Mouse (Mus musculus): Measurements from ENCODE around the gene Wnt4.

Gene Wnt4

GRCm38 (mm10) chr4:137277166-137277513, at the start of gene Wnt4:
Wnt4 (plus strand) TSS chr4:137277489.
- DNase-seq: peak; percentile 95

DNA sequence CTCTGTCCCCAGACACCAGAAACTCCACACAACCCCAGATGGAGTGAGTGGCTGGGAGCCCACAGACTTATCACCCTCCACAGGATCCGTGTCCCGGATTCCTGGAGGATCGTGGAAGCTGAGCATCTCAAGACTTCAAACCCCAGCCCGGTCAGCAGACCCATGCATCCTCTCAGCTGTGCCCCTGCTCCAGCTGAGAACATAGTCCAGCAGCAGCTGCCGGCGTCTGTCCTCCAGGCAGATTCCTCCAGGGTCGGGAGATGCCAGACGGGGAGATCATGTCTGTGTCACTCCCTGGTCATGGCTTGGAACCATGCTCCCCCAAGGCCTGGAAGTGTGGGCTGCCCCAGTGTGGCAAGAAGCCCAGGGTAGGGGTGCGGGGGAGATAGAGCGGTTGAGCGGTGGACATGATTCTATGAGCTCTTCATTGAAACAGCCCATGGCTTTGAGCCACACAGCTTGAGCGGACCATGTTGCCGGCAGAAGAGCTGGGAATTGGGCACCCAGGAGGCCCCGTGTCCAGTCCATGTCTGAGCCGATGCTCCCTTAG, 48.6 kb upstream of the Wnt4 start:
- no peak for DNase-seq

DNA sequence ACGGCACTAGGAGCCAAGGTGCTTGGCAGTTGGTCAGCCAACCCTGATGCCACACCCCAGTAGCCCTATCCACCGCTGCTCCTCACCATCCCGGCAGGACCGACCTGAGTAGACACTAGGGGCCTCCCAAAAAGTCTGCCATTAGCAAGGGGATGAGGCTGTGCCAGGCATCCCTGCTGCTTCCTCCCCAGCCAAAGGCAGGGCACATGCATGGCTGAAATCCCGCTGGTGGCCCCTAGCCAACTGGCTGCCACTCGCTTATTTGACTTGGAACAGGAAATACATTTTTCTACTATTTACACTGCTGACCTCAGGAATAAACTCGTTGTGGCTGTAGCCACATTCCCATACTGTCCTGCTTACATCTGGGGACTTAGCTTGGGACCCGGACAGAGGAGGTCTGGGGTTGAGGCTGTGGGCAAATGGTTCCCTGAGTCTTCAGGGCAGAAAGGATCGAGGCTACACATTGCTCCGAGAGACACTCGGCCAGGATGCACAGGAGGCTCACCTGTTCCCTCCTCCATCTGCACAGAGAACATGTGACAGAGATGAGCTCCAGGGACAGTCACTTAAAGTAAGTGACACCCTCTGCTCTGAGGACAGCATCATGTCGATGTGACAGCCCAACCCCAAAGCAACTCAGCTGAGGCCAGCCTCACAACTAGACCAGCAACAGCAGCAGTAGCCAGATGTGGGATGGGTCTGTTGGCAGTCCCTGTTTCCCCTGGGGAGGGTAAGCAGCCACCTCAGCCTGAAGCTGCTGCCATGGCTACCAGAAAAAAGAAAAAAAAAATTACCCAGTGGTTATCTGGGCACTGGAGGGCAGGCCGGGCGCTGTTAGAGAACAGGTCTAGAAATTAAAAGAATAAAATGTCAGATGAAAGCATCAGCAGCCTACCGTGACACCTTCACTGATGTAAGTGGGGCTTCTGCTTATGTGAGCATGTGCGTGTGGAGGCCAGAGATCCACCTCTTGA, 45.5 kb upstream of the Wnt4 start:
- DNase-seq: peak; percentile 95

DNA sequence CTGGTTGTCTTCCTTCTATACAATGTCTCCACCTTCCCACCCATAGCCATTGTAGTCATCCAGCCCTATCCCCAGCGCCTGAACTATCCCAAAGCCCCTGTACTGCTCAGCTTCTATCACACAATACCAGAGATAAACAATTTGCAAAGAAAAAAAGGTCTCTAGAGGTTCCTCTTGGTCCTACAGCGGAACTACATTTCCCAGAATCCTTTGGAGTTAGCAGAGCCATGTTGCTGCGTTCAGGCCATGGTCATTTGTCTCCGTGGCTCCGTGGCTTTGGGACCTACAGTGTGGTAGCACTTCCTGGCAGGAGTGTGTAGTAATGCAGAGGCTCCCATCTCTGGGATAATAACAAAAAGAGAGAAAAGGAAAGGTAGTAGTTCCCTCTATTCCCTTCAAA, 43.7 kb upstream of the Wnt4 start:
- DNase-seq: no peak

DNA sequence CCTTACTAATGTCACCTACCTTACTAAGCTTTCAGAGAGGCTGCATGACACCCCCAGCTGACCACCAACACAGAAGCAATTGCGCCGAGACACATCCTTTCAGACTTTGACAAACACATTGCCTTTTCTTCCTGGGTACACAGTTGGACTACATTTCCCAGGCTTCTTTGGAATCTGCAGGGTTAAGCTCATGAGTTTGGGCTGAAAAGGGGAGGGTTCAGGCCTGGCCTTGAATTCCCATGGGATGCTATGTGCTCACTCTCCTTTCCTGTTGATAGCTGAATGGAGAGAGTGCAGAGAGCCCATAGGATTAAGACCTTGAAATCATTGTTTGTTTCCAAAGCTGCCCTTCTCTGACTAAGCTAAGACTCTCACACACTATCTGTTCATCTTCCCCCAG, 42.8 kb upstream of the Wnt4 start:
- peak; percentile 93 for DNase-seq

- DNase-seq: peak; percentile 70
Observed at GRCm38 (mm10) chr4:137235368-137235767, 41.9 kb upstream of the Wnt4 start.

GRCm38 (mm10) chr4:137244883-137245282, 32.4 kb upstream of the Wnt4 start:
- DNase-seq: no peak

DNA sequence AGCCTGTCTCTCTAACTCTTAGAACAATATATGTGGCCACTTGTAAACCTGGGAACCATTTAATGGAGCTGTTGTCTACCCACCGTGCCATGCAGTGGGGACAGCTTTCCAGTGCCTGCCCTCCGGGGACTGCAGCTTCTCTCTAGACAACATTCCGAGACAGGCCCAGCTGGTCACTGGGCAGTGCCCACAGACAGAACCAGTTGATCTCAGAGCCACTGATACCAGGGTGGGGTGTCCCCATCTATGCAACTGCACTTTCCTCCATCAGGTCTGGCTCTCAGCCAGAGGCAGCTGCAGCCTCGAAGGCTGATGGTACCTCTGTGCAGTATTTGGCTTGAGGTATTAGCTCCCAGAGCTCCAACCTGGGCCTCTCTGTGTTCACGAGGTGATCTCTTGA, 27.0 kb upstream of the Wnt4 start:
- DNase-seq: no peak

DNA sequence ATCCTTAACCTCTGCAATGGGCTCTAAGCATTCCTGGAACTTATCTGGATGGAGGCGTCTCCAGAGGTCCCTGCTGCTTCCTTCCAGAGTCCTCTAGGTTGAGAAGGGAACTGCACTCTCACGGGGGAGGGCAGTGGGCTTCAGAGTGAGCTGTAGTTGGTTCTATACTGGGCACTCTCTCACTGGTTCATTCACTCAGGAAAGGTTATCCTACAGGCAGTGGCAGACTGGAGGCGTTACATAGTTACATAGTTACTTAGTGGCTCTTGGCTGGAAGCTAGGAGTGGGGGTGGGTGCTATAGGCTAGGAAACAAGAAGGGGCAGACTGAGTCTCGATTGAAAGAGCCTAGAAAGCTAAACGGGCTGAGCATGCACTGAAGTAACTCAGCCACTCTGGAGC, 26.4 kb upstream of the Wnt4 start:
- no peak for DNase-seq

- DNase-seq: no peak
Observed at GRCm38 (mm10) chr4:137253601-137254000, 23.7 kb upstream of the Wnt4 start.

DNA sequence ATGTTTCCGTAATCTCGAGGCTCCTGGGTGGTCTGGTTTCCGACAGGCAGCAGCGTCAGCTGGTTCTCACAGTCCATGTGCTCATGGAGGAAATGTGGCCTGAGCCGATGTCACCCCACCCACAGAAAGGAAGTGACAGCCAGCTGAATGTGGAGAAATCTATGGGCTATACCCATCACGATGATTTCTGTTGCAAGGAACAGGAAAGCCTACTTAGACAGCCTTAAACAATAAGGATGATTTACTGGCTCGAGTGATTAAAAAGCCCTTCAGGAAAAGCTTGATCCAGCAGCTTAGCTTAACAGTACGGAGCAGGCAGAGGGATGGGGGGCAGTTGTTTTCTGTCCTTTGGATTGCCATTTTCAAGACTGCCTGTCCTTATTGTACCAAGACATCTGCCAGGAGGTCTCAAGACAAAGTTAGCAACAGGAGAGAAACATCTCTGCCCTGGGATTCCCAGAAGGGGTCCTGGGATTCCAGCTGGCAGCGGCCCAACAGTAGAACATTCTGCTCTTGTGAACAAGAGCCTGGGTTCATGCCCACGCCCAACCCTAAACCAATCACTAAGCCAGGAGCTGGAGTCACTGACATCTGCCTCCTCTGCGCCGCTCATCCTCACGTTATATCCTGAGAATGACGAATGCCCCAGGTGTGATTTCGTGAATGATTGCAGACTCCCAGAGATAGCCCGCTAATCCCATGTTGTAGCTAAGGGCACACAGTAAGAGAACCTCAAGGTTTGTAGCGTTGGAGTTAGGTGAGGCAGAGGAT, 22.9 kb upstream of the Wnt4 start:
- no peak for DNase-seq

- DNase-seq: no peak
Observed at GRCm38 (mm10) chr4:137255568-137255967, 21.7 kb upstream of the Wnt4 start.

DNA sequence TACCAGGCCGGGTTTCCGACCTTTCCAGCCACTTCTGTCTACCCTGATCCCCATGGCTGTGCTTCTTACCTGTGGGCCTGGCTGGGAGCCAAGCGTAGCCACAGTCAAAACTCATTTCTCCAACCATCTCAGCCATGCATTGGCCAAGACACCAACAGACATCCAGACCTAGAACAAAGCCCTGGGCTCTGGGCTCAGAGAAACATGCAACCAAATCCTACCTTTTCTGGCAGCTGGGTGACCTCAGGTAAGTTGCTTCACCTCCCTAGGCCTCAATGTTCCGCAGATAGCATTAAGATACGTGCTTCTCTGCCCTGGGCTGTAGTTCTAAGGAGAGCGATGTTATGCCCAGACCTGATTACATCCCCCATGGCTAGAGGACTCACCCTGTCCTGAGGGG, 15.5 kb upstream of the Wnt4 start:
- no peak for DNase-seq

GRCm38 (mm10) chr4:137264066-137264465, 13.2 kb upstream of the Wnt4 start:
- DNase-seq: no peak

GRCm38 (mm10) chr4:137265116-137265515, 12.2 kb upstream of the Wnt4 start:
- DNase-seq: no peak

DNA sequence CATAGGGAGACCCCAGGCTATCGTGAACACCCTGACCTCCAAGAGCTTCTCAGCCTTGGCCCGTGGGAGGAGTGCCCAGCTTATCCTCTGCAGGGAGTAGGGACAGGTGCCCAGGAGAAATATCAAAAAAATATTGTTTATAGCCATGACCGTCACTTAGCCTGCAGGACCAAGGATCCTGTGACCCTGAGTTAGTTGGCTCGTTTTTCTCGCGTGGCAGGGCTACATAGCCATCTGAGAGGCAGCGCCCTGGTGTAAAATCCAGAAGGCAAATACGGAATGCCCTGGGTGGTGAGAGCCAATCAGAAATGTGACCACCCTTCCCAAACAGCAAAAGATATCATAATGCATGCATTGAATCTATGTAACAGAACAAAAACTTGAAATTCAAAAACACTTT, 8.7 kb upstream of the Wnt4 start:
- no peak for DNase-seq

DNA sequence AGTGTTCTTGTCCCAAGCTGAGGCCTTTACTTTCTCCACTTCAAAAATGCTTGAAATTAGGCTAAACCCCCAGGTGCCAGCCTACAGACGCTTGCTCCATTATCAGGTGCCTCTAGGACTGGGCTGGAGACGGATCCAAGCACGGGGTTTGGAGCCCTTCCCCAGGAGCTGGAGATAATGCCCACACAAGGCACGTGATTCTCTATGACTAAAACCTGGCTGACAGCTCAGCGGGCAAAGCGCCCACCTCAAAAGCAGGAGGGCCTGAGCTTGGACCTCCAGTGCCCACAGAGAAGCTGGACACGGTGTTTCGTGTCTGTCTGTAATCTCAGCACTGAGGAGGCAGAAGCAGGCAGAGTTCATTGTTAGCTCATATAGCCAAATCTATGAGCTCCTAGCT, 5.4 kb upstream of the Wnt4 start:
- no peak for DNase-seq

DNA sequence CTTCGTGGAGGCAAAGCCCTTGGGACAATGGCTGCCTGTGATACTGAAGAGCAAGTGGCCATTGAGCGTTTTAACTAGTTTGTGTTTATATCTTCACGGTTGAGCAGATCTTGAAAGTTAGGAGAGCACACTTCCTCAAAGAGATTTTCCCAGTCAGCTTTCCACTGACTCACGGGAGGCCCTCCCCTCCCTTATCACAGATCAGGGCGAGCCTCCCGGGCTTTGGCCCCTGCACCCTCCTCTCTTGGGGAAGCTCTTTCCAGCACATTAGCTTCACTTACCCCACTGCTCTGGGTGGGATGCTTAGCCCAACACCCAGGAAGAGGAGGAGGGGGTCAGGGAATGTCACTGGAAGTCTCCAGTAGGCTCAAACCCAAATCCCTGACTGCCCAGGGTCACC, 3.0 kb upstream of the Wnt4 start:
- DNase-seq: no peak

GRCm38 (mm10) chr4:137276443-137277165, 685 bp upstream of the Wnt4 start:
- peak; percentile 93 for DNase-seq

- DNase-seq: peak; percentile 88
Observed at GRCm38 (mm10) chr4:137277600-137278143, 383 bp downstream of the Wnt4 start.

DNA sequence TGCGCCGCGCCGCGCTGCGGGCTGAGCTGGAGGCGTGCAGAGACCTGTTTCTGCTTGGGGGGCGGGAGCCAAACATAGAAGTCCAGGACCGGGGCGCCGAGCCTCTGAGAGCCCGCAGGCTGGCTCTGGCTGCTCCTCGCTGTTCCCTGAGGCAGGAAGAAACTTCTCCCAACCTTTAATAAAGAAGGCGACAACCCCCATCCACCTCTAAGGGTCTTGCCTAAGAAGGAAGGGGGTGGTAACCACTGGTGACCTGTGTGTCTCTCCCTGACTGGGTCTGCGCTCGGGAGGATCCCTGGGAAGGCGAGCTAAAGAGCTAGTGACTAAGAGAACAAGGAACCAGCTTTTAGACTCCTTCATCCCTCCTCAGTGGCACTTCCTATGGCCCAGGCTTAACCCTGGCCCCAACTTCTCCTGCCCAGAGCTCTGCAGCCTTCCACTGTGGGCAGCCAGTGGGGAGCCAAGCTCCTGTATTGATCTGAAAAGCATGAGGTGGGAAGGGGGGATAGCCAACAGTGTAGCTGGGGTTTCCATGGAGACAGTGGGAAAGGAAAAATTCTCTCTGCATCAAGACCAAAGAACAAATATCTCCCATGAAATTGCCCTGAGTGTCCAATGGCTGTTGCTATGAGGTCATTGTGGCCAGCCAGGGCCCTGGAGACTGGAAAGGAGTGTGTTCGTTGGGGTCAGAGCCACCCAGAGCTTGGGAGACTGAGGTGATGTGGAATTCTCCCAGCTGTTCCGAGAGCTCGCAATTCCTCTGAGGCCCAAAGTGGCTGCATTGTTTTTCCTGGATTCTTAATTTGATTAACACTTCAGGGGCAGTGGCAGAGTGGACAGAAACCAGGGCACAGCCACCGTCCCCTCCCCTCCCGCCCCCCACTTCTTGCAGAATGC, 1.1 kb downstream of the Wnt4 start:
- no peak for DNase-seq

DNA sequence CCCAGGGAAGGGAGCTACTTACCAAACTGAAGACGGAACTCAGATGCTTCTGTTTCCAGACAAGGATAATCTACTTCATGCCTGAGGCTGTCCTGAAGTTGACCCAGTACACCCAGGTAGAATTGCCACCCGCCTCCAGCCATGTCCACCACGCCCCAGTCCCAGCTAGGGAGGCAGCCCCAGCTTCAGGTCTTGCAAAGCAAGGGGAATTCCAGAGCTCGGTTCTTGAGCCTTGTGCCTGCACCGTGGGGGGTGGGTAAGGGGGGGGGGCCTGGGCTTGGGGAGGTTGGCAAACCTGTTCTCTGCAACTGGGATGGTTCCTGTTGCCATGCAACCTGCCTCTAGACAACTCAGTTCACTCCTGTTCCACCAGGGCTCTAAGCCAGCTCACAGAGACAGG, 2.1 kb downstream of the Wnt4 start:
- no peak for DNase-seq
